Comparison of ENCODE assay signal across 8 mouse cellular contexts in genomic region chr2:84886234-84886731, GRCm38 (mm10). TPM values are rescaled to one million over a fixed set of nuclear protein-coding genes. Genes with fewer than 3 reads are reported as not detected.
DNase-seq lines count a peak whose midpoint lies in the region; ATAC-seq lines count a peak whose summit lies in the region.

TSS of gene Rtn4rl2 (minus strand) at chr2:84886710.

- peaks cover 93% of the 10 kb centered on the region for H3K27me3 ChIP-seq in midbrain, embryonic 12.5 days

- H3K36me3 ChIP-seq in midbrain, embryonic 12.5 days = no peaks in the 10 kb centered on the region

- peak within 1 kb of the TSS; percentile 62 for H3K4me3 ChIP-seq in midbrain, embryonic 12.5 days

- H3K9me3 ChIP-seq in midbrain, embryonic 12.5 days = no peaks in the 10 kb centered on the region

- peak within 1 kb of the TSS; percentile 94 for H3K4me2 ChIP-seq in midbrain, embryonic 12.5 days (replicated peaks)

- 2% methylated on average over 31 of the region's 35 CpGs for WGBS in midbrain, embryonic 12.5 days

- peak; percentile 34 for DNase-seq in embryo, embryonic 10.5 days (ENCODE audit: low spot score)
- DNase-seq in embryo, embryonic 10 days (ENCODE audit: low spot score) = no peak
- peak; percentile 22 for DNase-seq in right cerebral cortex, postnatal 25 days
- no peak for DNase-seq in right cerebral cortex, postnatal 36 days (ENCODE audit: low spot score in 2 of 2)
- DNase-seq in kidney, postnatal 10 days = peak; percentile 25
- no peak for DNase-seq in adrenal gland, postnatal 25 days
- DNase-seq in urinary bladder, postnatal 36 days (ENCODE audit: low spot score in 2 of 2) = no peak

- peak; percentile 16 for ATAC-seq in midbrain, embryonic 12.5 days (ENCODE audit: low FRiP score, low read depth)

- peaks cover 48% of the 10 kb centered on the region for H3K4me1 ChIP-seq in midbrain, embryonic 12.5 days

- H3K27ac ChIP-seq in midbrain, embryonic 12.5 days (replicated peaks) = no peak within 1 kb of the TSS; the same call in 1 of the 2 replicates

- H3K9ac ChIP-seq in midbrain, embryonic 12.5 days (replicated peaks) = peak within 1 kb of the TSS; percentile 58

RNA-seq across cellular contexts. Expression of gene Rtn4rl2, which starts in this region (rescaled TPM):
- polyA plus RNA-seq in midbrain, embryonic 12.5 days (2016; fragmentation: Nextera tagmentation; extraction: Ambion mirVana) = 4.1 and 5.4 TPM in 2 replicates
- 1.2 TPM in 2 replicates for total RNA-seq in adrenal gland, postnatal 25 days (2021)

Comparison
In these comparisons a context has a peak if more than half of its experiments do, and no peak if none do; other contexts are left out.
1. DNase-seq: peak in embryo, embryonic 10.5 days (single experiment), right cerebral cortex, postnatal 25 days (single experiment) and kidney, postnatal 10 days (single experiment); none in embryo, embryonic 10 days (single experiment), right cerebral cortex, postnatal 36 days (0 of 2), adrenal gland, postnatal 25 days (single experiment) and urinary bladder, postnatal 36 days (0 of 2).